Mouse (Mus musculus): ENCODE results near the gene Acot8.

Gene Acot8

GRCm38 (mm10) chr2:164804533-164805331, at the start of gene Acot8, which contains the start of gene Zswim3:
Gene Acot8, minus strand, starts transcription at chr2:164804882.
Gene Zswim3, plus strand, starts transcription at chr2:164805098.
- peak; percentile 98 to 100 for DNase-seq (ENCODE audit: inconsistent age in 2 of 2, low spot score in 1 of 2)

GRCm38 (mm10) chr2:164850061-164850460, 45.4 kb upstream of the Acot8 start:
- DNase-seq (ENCODE audit: inconsistent age in 2 of 2, low spot score in 1 of 2) = no peak

GRCm38 (mm10) chr2:164845782-164846181, 41.1 kb upstream of the Acot8 start:
- no peak for DNase-seq (ENCODE audit: inconsistent age in 2 of 2, low spot score in 1 of 2)

DNA sequence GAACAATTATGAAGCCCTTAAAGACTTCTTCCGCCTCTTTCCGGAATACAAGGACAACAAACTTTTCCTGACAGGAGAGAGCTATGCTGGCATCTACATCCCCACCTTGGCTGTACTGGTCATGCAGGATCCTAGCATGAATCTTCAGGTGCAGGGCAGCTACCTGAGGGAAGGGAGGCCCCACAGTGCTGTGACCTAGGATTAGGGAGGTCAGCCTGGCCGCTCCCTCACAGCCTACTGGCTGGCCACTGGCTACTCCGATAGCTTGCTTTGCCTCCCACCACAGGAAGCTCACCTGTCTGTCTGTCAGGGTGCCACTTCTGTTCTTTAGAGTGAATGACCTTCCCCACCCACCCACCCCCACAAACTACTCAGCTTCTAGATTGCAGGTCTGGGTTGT, 30.5 kb upstream of the Acot8 start:
- DNase-seq (ENCODE audit: inconsistent age in 2 of 2, low spot score in 1 of 2) = no peak

DNA sequence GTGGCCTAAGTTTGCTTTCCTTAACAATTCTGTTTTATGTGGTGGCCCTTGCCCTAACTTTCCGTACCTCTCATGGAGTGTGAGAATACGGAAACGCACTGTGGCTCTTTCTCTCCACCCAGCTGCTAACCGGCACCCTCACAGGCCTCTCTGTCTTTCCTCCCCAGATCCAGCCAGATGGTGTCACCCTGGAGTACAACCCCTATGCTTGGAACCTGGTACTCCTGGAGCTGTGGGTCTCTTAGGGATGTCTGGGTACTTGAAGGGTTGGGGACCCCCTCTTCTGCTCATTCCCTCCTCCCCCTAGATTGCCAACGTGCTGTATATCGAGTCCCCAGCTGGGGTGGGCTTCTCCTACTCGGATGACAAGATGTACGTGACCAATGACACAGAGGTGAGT, 29.8 kb upstream of the Acot8 start:
- peak in 1 of 2 experiments; percentile 58 for DNase-seq (ENCODE audit: inconsistent age in 2 of 2, low spot score in 1 of 2)

DNA sequence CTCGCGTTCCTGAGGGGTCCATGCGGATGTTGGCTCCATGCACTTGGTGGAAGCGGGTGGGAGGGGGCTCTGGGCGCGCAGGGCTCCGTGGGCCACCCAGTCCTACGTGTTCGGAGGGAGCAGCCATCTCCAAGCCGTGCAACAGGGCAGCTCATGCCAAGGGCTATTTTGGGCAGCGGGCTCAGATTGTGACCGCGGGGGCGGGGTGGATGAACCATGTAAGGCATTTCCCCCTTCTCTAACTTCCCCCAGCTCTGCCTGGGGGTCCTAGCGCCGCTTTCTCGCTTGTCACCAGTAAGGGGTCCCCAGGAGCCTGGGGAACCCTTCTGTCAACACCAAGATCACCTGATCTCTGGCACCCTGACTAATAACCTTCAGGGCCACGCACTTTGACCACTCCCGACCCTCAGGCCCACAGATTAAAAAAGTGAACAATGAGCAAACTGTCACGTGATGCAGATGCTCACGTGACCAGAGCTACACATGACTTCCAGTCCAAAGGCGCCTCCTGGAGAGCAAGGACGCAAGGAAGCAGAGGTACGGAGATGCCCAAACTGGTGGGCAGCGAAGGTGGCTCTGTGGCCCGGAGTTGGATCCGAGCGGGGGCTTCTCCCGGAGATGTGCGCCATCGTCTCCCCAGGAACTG, 28.8 kb upstream of the Acot8 start, which contains the start of gene Neurl2:
Neurl2 (minus strand) TSS at position 143 of the 646 bp plus-strand sequence.
- DNase-seq (ENCODE audit: inconsistent age in 2 of 2, low spot score in 1 of 2) = peak; percentile 92 to 97

DNA sequence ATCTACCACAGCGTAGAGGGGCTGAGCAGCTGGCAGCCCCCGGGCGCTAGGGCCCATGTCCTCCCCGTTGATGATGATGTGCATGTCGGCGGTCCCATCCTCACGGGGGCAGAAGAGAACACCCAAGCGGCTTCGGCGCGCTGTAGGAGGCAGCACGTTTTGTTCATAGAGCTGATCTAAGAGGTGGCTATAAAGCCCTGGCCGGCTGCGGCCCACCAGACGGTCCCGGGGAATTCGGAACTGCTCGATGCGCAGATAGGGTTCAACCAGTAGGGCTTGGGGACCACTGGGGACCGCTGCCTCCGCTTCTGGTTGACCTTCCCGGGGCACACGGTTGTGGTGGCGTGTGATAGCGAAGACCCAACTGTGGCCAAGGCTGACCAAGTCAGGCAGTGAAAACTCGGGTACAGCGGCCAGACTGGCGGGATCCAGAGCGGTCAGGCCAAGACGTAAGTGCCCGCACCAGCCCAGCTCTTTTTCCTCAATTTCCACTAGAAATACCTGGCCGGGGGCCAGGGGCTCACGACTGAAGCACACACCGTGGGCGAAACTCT, 28.1 kb upstream of the Acot8 start, which contains the start of gene Ctsa:
Ctsa (plus strand) TSS at position 126 of the 554 bp plus-strand sequence.
- peak; percentile 86 to 95 for DNase-seq (ENCODE audit: inconsistent age in 2 of 2, low spot score in 1 of 2)

DNA sequence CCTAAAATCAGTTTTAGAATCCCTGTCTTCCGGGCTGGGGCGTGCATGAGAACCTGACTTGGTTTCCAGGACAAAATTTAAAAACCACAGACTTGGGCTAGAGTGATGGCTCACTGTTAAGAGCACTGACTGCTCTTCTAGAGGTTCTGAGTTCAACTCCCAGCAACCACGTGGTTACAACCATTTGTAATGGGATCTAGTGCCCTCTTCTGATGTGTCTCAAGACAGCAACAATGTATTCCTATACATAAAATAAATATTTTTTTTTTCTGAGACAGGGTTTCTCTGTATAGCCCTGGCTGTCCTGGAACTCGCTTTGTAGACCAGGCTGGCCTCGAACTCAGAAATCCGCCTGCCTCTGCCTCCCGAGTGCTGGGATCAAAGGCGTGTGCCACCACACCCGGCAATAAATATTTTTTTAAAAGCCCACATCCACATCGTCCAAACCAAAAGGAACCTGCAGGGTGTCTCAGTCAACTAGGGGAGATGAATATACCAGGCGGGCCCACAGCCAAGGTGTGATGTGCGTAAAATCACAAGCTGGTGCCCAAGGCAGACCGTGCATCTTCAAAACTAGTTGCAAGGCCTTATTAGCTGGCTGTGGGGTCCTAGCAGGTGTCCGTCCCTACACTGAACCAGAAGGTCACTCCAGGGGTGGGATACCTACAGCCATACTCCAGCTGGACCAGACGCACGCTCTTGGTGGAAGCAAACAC, 27.5 kb upstream of the Acot8 start:
- DNase-seq (ENCODE audit: inconsistent age in 2 of 2, low spot score in 1 of 2) = no peak

GRCm38 (mm10) chr2:164831029-164831428, 26.3 kb upstream of the Acot8 start:
- DNase-seq (ENCODE audit: inconsistent age in 2 of 2, low spot score in 1 of 2) = no peak

DNA sequence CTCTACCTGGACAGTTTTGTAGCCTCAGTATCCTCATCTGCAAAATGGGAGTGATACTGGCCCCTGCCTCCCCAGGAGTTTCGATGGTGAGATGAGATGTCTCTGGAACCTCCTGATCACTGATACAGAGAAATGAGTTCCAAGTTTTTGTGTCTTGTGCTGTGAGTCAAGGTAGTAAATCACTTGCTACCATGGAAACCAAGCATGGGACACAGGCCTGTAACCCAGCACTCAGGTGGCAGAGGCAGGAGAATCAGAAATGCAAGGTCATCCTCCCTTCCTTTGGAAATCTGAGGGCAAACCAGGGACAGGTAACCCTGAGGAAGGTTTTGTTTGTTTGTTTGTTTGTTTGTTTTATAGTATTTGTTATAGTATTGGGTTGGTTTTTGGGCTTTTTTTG, 24.4 kb upstream of the Acot8 start:
- DNase-seq (ENCODE audit: inconsistent age in 2 of 2, low spot score in 1 of 2) = no peak

DNA sequence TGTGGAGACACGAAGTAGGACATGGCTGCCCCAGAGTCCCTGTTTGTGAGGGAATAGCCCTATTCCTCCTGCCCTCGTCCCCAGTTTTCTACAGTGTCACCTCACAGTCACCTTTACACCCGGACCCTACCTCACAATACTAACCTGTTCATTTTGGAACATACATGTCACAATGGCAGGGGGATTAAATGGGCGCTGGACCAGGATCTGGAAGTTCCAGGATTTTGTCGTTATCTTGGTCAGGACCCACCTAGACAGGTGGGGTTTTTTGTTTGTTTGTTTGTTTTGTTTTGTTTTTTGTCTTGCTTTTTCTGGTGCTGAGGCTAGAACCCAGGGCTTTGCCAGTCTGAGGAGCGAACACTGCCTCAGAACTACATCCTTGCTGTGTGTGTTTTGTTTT, 23.8 kb upstream of the Acot8 start, which contains the start of gene Spata25:
Spata25 (minus strand) TSS at position 101 of the 400 bp plus-strand sequence.
- DNase-seq (ENCODE audit: inconsistent age in 2 of 2, low spot score in 1 of 2) = no peak

DNA sequence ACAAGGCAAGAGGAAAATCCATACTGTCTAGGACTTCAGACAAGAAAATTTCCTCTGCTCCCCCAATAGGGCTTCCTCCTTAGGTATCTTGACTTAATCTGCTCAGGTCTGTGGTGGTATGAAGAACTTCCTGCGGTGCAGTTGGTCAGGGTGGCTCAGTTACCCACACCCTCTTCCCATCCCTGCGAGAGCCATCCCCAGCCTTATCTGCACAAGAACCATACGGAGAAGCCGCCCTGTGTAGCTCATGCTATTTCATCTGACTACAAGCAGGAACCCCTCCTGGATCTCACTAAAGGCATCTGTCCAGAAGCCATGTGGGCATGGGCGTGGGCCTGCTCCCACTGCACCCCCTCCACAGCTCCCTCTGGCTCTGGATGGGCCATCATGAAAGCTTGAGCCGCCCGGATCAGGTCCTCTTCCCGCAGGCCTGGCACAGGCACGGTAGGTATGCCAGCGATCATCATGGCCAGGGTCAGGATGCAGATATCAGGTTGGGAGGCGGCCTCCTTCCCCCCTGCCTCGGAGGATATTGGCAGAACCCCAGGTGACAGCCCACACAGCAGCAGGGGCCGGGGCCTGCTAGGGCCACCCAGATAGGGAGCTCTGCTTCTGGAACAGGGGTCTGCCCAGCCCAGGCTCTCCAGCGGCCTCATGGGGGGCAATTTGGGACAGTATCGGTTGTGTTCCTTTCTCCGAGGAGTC, 22.6 kb upstream of the Acot8 start:
- DNase-seq (ENCODE audit: inconsistent age in 2 of 2, low spot score in 1 of 2) = no peak

DNA sequence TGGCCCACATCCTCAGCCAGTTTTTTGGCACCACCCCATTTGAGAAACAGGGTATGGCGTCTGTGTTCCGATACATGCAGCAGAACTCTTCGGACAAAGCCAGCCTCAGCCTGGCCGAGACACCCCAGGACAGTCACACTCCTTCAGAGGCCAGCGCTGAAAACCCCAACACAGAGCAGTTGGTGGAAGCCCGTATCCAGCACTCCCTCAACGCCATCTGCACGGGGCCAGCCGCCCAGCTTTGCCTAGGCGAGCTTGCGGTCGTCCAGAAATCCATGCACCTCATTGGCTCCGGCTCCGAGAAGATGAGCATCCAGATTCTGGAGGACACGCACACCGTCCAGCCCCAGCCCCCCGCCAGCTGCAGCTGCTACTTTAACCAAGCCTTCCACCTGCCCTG, 20.8 kb upstream of the Acot8 start:
- DNase-seq (ENCODE audit: inconsistent age in 2 of 2, low spot score in 1 of 2) = no peak

- no peak for DNase-seq (ENCODE audit: inconsistent age in 2 of 2, low spot score in 1 of 2)
Measured at GRCm38 (mm10) chr2:164823969-164824368, 19.3 kb upstream of the Acot8 start.

DNA sequence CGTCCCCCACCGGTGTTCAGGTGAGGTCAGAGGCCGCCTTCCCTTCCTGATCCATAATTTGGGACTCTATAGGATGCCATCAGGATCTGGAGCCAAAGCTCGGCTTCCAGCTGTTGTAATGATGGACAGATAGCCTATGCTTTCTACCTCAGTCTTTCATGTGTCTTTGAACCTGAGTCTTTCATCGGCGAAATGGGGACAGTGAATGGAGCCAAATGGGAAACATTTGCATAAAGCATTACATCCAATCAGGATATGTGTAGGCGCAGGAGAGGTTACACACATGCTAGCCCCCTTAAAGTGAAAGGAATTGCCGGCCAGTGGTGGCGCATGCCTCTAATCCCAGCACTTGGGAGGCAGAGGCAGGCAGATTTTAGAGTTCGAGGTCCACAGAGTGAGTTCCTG, 18.5 kb upstream of the Acot8 start:
- peak in 1 of 2 experiments; percentile 36 for DNase-seq (ENCODE audit: inconsistent age in 2 of 2, low spot score in 1 of 2)

GRCm38 (mm10) chr2:164822636-164823165, 18.0 kb upstream of the Acot8 start, which contains the start of gene Zswim1:
Gene Zswim1, plus strand, starts transcription at chr2:164822686.
- peak; percentile 99 to 100 for DNase-seq (ENCODE audit: inconsistent age in 2 of 2, low spot score in 1 of 2)

DNA sequence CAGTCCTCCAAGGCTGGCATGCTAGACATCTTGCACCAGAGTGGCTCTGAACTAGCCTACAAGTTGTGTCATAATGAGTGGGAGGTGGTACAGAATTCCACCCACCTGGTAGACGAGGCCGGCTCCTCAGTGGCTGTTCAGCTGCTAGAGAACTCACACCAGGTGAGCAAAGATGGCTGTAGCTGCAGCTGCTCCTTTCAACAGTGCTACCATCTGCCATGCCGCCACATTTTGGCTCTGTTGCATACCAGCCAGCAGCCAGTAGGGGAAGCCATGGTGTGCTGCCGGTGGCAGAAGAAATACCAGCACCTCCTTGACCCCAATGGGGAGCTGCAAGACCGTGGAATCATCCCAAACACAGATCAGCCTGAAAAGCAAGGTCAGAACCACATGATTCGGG, 16.4 kb upstream of the Acot8 start:
- no peak for DNase-seq (ENCODE audit: inconsistent age in 2 of 2, low spot score in 1 of 2)

- no peak for DNase-seq (ENCODE audit: inconsistent age in 2 of 2, low spot score in 1 of 2)
Measured at GRCm38 (mm10) chr2:164817703-164818102, 13.0 kb upstream of the Acot8 start.

- no peak for DNase-seq (ENCODE audit: inconsistent age in 2 of 2, low spot score in 1 of 2)
Measured at GRCm38 (mm10) chr2:164817206-164817605, 12.5 kb upstream of the Acot8 start.

DNA sequence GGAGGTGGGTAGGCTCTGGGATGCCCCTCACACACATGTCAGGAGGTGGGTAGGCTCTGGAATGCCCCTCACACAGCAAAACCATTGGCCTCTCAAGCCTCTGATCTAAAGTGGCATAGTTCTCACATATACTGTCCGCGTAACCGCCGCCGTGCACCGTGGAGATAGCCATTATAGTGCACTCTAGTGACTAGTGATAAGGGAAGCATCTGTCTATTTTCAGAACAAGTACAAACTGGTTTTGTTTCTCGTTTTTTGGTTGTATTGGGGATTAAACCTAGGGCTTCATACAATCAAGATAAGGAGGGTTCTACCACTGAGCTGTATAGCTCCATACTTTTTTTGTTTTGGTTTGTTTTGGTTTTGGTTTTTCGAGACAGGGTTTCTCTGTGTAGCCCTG, 11.1 kb upstream of the Acot8 start:
- DNase-seq (ENCODE audit: inconsistent age in 2 of 2, low spot score in 1 of 2) = no peak

Measured in adrenal gland, adult (tissue).